Mouse (Mus musculus) midbrain, embryonic 12.5 days (tissue): ENCODE measurements around the gene 4932438H23Rik. TPM values are rescaled to one million over a fixed set of nuclear protein-coding genes. Genes with fewer than 3 reads are reported as not detected.

Experiments used
- ATAC-seq: fragments of 200-750 bp; cut with Nextera tagmentation; 2 replicates; pipeline ENCODE4 v1.8.0; 2017; ENCODE audit warnings: low read depth, moderate TSS enrichment, moderate library complexity; ENCODE audit not compliant: low FRiP score
- H3K27ac ChIP-seq: fragments of 300-500 bp; sonication (generic); replicated peaks from 2 replicates; pipeline ENCODE4 v1.5.1; 2016; ENCODE audit warnings: mild to moderate bottlenecking
- H3K27me3 ChIP-seq: fragments of 300-500 bp; sonication (generic); 2 replicates; pipeline ENCODE4 v1.6.1; 2016; ENCODE audit warnings: mild to moderate bottlenecking
- H3K36me3 ChIP-seq: fragments of 300-500 bp; sonication (generic); 2 replicates; pipeline ENCODE4 v1.6.1; 2016
- H3K4me1 ChIP-seq: fragments of 300-500 bp; sonication (generic); 2 replicates; pipeline ENCODE4 v1.6.1; 2016
- H3K4me2 ChIP-seq: fragments of 300-500 bp; sonication (generic); replicated peaks from 2 replicates; pipeline ENCODE4 v1.6.1; 2016; ENCODE audit warnings: mild to moderate bottlenecking, moderate library complexity
- H3K4me3 ChIP-seq: fragments of 300-500 bp; sonication (generic); 2 replicates; pipeline ENCODE4 v1.5.1; 2016; ENCODE audit warnings: mild to moderate bottlenecking
- H3K9ac ChIP-seq: fragments of 300-500 bp; sonication (generic); replicated peaks from 2 replicates; pipeline ENCODE4 v1.6.1; 2016; ENCODE audit warnings: mild to moderate bottlenecking, moderate library complexity
- H3K9me3 ChIP-seq: fragments of 300-500 bp; sonication (generic); 2 replicates; pipeline ENCODE4 v1.6.1; 2016; ENCODE audit warnings: mild to moderate bottlenecking
- WGBS: fragments of 180-500 bp; shearing (Covaris S2); methylation state at CpG from one replicate; pipeline ENCODE4 v1.1.7; 2016; 5-methylcytosine and 5-hydroxymethylcytosine counted together
- polyA plus RNA-seq: library from polyadenylated mRNA; unstranded; fragments of >200 nt; fragmentation: Nextera tagmentation; extraction: Ambion mirVana; gene quantifications from 2 replicates; pipeline ENCODE4 v1.2.1, GENCODE M21; 2016

4932438H23Rik gene
- polyA plus RNA-seq, 1 experiment from 2014 or later: 0.28 TPM

DNA sequence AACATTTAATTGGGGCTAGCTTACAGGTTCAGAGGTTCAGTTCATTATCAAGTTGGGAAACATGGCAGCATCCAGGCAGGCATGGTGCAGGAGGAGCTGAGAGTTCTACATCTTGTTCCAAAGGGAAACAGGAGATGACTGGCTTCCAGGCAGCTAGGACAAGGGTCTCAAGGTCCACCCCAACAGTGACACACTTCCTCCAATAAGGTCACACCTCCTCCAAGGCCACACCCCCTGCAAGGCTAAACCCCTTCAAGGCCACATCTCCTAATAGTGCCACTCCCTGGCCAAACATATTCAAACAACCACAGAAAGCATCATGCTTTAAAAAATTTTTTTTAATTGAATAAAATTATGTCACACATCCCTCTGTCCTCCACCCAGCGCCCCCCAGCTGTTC, 28.9 kb upstream of the 4932438H23Rik start:
- no peak for ATAC-seq
- Histone ChIP-seq H3K9ac (no peak overlapping the region), H3K9me3 (no peaks in the 10 kb centered on the region), H3K27me3 (peaks cover 27% of the 10 kb centered on the region), H3K4me1 (peaks cover 22% of the 10 kb centered on the region), H3K4me3 (no peak overlapping the region), H3K27ac (no peak overlapping the region), H3K4me2 (no peak overlapping the region), H3K36me3 (no peaks in the 10 kb centered on the region)
- 87% methylated on average over 1 of the region's 1 CpGs for WGBS

DNA sequence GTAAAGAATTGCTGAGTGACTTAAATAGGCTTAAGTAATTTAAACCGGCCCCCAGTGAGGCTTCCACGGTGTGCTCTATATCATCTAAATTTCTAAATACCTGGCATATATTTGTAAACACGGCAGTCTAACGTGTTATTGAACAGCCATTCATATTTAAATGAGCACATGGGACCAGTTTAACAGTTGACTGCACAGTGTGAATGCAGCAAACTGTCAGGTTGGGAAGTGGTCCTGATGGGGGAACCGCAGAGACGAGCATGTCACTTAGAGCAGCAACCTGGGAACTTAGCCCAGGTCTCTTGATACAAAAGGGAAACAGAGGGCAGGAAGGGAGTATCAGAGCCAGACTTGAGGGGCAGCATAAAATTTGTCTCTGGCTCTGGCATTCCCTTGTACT, 25.0 kb upstream of the 4932438H23Rik start:
- Histone ChIP-seq H3K27ac (no peak overlapping the region), H3K4me2 (no peak overlapping the region), H3K27me3 (peaks cover 23% of the 10 kb centered on the region), H3K9me3 (no peaks in the 10 kb centered on the region), H3K4me3 (no peak overlapping the region), H3K36me3 (no peaks in the 10 kb centered on the region), H3K9ac (no peak overlapping the region), H3K4me1 (peaks cover 10% of the 10 kb centered on the region)
- 35% methylated on average over 6 of the region's 6 CpGs for WGBS
- ATAC-seq: no peak

DNA sequence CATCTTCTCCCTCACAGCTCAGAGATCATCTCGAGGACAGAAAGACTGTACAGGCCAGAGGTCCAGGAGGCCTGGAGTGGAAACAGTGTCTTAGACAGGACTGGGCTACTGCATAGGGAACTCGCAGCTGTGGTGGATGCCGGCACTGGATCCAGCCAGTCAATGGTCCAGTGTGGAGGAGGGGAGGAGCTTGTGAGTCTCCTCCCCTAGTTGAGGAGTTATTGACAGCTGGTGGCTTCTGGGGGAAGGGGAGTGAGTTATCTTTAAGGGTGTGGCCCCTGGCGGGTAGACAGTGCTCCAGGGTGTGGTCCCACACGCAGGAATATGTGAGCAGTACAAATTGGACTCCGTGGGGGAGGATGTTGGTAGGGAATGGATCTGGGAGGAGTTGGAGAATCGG, 21.8 kb upstream of the 4932438H23Rik start:
- Histone ChIP-seq H3K27me3 (peaks cover 21% of the 10 kb centered on the region), H3K9me3 (no peaks in the 10 kb centered on the region), H3K27ac (no peak overlapping the region), H3K36me3 (no peaks in the 10 kb centered on the region), H3K4me2 (no peak overlapping the region), H3K9ac (no peak overlapping the region), H3K4me3 (no peak overlapping the region), H3K4me1 (peaks cover 8% of the 10 kb centered on the region; the same call in 1 of the 2 replicates)
- WGBS: 73% methylated on average over 7 of the region's 7 CpGs
- ATAC-seq: no peak

DNA sequence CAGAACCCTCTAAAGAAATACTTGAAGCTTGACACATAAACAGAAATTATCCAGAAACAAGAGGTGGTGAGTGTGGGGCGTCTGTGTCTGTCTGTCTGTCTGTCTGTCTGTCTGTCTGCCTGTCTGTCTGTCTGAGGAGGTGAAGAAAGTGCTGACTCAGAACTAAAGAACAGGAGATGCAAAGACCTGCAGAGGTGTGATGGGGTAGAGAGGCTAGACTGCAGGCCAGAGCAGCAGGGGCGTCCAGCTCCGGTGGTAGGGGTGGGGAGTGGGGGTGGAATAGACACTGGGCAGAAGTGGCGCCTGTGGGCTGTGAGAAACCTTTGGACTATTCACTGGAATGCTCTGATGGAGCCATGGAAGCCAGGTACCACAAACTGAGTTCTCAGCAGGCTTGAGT, 21.1 kb upstream of the 4932438H23Rik start:
- no peak for ATAC-seq
- H3K27ac ChIP-seq: no peak overlapping the region
- no peaks in the 10 kb centered on the region for H3K36me3 ChIP-seq
- peaks cover 19% of the 10 kb centered on the region for H3K27me3 ChIP-seq
- no peaks in the 10 kb centered on the region for H3K9me3 ChIP-seq
- no peak overlapping the region for H3K9ac ChIP-seq
- no peak overlapping the region for H3K4me3 ChIP-seq
- WGBS: 90% methylated on average over 4 of the region's 4 CpGs
- no peak overlapping the region for H3K4me2 ChIP-seq
- peaks cover 8% of the 10 kb centered on the region; the same call in 1 of the 2 replicates for H3K4me1 ChIP-seq

DNA sequence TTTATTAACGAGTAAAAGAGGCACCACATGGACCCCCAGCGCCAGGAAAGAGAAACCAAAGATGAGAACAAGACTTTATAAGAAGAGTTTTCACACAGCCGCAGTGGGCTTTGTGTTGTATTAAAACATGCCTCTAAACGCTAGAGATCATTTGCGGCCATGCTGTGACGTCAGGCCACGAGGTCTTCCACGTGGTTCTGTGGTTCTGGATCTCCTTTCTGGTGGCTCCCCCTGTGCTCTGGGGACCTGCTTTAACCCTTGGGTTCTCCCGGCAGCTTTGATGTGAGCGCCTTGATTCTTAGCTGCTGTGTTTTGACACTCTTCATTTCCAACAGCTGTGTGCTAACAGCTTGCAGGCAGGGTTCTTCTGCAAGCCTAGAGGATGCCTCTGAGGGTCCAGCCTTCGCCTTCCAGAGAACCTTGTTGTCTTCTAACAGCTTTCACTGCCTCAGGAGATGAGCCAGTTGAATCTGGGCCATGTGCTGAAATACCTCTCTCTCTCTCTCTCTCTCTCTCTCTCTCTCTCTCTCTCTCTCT, 16.1 kb upstream of the 4932438H23Rik start:
- no peaks in the 10 kb centered on the region for H3K36me3 ChIP-seq
- peaks cover 21% of the 10 kb centered on the region for H3K27me3 ChIP-seq
- no peak overlapping the region for H3K4me2 ChIP-seq
- H3K9me3 ChIP-seq: no peaks in the 10 kb centered on the region
- no peak overlapping the region for H3K27ac ChIP-seq
- H3K4me3 ChIP-seq: no peak overlapping the region
- 65% methylated on average over 11 of the region's 11 CpGs for WGBS
- peaks cover 2% of the 10 kb centered on the region; the same call in 1 of the 2 replicates for H3K4me1 ChIP-seq
- no peak overlapping the region for H3K9ac ChIP-seq
- no peak for ATAC-seq

DNA sequence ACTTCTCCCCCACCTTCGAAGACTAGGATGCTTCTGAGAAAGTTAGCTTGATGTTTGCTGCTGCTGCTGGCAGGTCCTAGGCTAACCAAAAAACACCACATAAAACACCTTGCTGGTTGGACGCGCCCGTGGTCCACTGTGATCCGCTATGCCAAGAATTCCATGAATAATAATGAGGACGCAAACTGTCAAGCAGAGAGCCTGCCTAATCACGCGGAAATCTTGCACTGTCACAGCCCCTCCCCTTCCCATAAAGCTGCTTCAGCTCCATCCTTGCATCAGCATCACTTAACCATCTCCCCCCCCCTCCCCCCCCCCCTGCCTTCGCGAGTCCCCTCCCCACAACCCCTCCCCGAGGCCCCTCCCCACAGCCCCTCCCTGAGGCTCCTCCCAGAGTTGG, 12.7 kb upstream of the 4932438H23Rik start:
- no peaks in the 10 kb centered on the region for H3K36me3 ChIP-seq
- no peak overlapping the region for H3K9ac ChIP-seq
- ATAC-seq: peak; percentile 59; the same call in 1 of the 2 replicates
- 56% methylated on average over 9 of the region's 11 CpGs for WGBS
- no peak overlapping the region for H3K4me2 ChIP-seq
- H3K27me3 ChIP-seq: peaks cover 46% of the 10 kb centered on the region
- H3K27ac ChIP-seq: no peak overlapping the region
- H3K9me3 ChIP-seq: no peaks in the 10 kb centered on the region
- H3K4me1 ChIP-seq: peaks cover 26% of the 10 kb centered on the region
- no peak overlapping the region for H3K4me3 ChIP-seq

DNA sequence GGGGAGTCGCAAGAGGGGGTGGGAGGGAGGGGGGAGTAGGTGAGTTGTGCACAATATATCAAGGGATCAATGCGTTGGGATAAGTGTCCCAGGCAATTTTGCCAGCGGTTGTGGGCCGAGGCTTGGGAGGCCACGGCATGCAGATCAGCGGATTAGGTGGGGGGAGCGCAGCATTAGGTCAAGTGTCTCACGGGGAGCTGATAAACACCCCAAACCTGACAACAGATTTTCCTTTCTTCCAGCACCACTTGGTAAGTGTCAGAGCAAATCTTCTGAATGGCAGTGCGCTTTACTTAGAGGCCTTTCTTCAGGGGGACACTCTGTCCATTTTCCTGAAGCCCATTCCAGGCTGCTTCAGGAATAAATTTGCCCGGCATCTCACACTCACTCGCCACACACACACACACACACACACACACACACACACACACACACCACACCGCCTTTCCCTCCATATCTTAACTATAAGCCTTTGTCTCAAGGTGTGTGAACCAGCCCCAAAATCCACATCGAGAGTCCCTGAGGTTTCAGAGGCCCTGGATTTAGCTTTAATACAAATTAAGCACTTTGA, 10.6 kb upstream of the 4932438H23Rik start:
- peak; percentile 58 for ATAC-seq
- 13% methylated on average over 12 of the region's 13 CpGs for WGBS
- 0 out of 2 replicates have a peak overlapping the region, but pooled peaks have one; percentile 2 for H3K4me2 ChIP-seq

DNA sequence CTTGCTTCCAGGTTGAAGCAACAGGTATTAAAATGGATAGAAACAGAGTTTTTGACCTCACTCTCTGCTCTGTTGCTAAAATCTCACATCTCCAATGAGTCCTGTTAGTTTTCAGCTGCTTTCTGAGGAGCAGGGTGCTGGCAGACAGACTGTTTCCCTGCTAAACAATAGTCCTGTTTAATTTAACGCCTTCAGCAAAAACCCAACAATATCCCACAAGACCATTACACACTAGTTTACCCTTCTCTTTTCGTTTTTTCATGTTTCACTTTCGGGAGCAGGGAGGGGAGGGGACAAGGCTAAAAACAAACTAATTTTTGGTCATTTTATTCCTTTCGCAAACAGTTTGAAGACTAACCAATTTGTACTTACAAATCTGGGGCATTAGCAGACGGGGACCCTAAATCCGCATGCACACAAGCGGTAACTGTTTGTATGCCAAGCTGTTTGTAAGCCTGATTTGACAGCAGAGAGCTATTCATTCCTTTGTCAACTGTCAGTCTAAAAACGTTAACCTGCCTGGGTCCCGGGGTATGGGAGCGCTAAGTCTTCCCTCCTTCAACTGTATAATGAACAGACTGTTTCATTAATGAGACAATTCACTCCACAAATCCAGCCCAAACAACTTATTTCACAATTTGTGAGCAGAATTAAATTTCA, 10.0 kb upstream of the 4932438H23Rik start:
- H3K27me3 ChIP-seq: peaks cover 61% of the 10 kb centered on the region
- ATAC-seq: peak; percentile 66
- no peaks in the 10 kb centered on the region for H3K9me3 ChIP-seq
- peaks cover 33% of the 10 kb centered on the region for H3K4me1 ChIP-seq
- WGBS: 17% methylated on average over 10 of the region's 10 CpGs
- 0 out of 2 replicates have a peak overlapping the region, but pooled peaks have one; percentile 2 for H3K4me2 ChIP-seq
- H3K27ac ChIP-seq: no peak overlapping the region
- H3K36me3 ChIP-seq: no peaks in the 10 kb centered on the region
- H3K4me3 ChIP-seq: no peak overlapping the region
- H3K9ac ChIP-seq: no peak overlapping the region

More for the DNA sequence above, 10.6 kb upstream of the 4932438H23Rik start:
- Histone ChIP-seq H3K4me1 (peaks cover 28% of the 10 kb centered on the region), H3K36me3 (no peaks in the 10 kb centered on the region), H3K27me3 (peaks cover 57% of the 10 kb centered on the region), H3K27ac (no peak overlapping the region), H3K9ac (no peak overlapping the region), H3K9me3 (no peaks in the 10 kb centered on the region), H3K4me3 (no peak overlapping the region)

DNA sequence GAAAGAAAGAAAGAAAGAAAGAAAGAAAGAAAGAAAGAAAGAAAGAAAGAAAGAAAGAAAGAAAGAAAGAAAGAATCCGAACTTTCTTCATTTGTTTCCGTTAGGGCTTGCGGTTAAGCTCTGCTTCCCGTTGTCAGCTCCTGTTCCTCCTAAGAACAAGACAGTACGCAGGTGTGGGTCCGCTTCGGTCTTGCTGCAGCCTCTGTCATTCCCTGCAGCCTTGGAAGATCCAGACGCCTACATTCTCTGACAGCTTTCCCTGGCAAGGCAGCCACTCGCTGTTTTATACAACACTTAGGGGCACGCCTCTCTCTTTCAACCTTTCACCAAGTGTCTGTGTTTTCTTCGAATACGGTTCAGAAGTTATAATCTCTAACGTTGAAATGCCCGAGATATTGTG, 8.5 kb upstream of the 4932438H23Rik start:
- Histone ChIP-seq H3K27me3 (peaks cover 75% of the 10 kb centered on the region), H3K9me3 (no peaks in the 10 kb centered on the region), H3K27ac (no peak overlapping the region), H3K4me1 (peaks cover 48% of the 10 kb centered on the region), H3K4me3 (no peak overlapping the region), H3K36me3 (no peaks in the 10 kb centered on the region), H3K9ac (no peak overlapping the region), H3K4me2 (no peak overlapping the region)
- 73% methylated on average over 14 of the region's 14 CpGs for WGBS
- no peak for ATAC-seq

DNA sequence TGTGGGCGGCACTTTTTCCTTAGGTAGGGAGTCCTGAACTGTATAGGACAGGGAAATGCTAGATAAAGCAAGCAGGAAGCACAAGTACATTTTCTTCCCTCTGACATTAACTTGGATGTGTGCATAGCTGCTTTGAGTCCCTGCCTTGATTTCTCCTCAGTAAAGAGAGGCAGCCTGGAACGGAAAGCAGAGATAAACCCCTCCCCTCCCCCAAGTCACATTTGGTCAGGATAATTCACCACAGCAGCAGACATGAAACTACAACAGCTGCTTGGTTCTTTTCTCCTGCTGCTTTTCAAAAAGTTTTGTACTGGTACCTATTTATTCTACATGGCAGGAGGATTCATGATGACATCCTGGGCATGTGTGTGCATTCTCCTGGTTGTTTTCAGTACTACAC, 5.6 kb upstream of the 4932438H23Rik start:
- no peak overlapping the region for H3K4me2 ChIP-seq
- 67% methylated on average over 2 of the region's 2 CpGs for WGBS
- peaks cover 40% of the 10 kb centered on the region for H3K4me1 ChIP-seq
- peaks cover 74% of the 10 kb centered on the region for H3K27me3 ChIP-seq
- no peaks in the 10 kb centered on the region for H3K36me3 ChIP-seq
- no peak for ATAC-seq
- H3K4me3 ChIP-seq: no peak overlapping the region
- no peak overlapping the region for H3K27ac ChIP-seq
- no peak overlapping the region for H3K9ac ChIP-seq
- no peaks in the 10 kb centered on the region for H3K9me3 ChIP-seq

DNA sequence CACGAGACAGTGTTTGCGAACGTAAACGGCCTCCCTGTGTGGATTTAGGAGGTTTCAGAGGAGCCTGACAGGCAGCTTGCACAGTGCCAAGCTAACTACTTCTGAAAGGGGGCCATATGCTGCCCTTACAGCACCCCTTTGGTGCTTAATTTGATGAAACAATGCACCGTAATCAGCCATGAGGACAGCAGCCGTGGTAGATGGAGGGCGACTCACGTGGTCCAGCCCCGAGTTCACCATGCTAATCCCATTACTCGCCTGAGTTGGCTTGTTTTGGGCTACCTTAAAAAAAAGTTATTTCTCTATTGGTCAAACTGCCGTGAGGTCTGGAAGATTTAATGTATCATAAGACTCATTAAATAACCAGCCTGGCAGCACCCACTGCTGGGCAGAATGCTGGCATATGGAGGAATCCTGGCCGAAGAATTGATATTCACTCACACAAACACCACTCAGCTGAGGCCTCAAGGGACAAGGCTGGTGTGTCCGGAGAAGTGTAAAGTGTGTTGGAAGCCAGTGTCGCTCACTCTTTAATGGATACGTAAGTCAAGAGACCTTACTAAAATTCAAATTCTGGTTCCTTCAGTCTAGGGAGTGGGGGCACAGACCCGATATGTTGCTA, 4.6 kb upstream of the 4932438H23Rik start:
- Histone ChIP-seq H3K4me3 (no peak overlapping the region), H3K9ac (no peak overlapping the region)

DNA sequence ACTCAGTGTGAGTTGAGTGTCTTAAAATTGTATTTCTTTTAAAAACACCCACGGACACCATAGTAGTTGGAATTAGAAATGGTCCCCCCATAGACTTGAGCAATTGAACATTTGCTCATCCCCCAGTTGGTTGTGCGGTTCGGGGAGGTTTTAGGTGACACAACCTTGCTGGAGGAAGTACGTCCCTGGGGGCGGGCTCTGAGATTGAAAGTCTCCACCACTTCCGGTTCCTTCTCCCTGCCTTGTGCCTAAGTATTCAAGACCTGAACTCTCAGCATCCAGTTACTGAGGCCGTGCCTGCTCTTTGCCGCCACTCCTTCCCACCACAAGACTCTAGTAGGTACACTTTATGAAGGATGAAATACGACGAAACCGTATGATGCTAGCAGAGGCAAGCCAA, 2.9 kb upstream of the 4932438H23Rik start:
- H3K9ac ChIP-seq: no peak overlapping the region
- no peaks in the 10 kb centered on the region for H3K36me3 ChIP-seq
- 94% methylated on average over 11 of the region's 11 CpGs for WGBS
- H3K4me3 ChIP-seq: no peak overlapping the region
- no peak overlapping the region for H3K27ac ChIP-seq
- H3K9me3 ChIP-seq: no peaks in the 10 kb centered on the region
- no peak overlapping the region for H3K4me2 ChIP-seq
- peaks cover 63% of the 10 kb centered on the region for H3K27me3 ChIP-seq
- peaks cover 22% of the 10 kb centered on the region for H3K4me1 ChIP-seq
- ATAC-seq: no peak

More for the DNA sequence above, 4.6 kb upstream of the 4932438H23Rik start:
- H3K9me3 ChIP-seq: no peaks in the 10 kb centered on the region
- peak overlapping the region; percentile 40 for H3K4me2 ChIP-seq
- H3K27ac ChIP-seq: peak overlapping the region; percentile 20; the same call in 1 of the 2 replicates
- no peaks in the 10 kb centered on the region for H3K36me3 ChIP-seq
- peaks cover 31% of the 10 kb centered on the region for H3K4me1 ChIP-seq
- H3K27me3 ChIP-seq: peaks cover 71% of the 10 kb centered on the region
- ATAC-seq: peak; percentile 84
- 29% methylated on average over 16 of the region's 16 CpGs for WGBS
